Mouse (Mus musculus): ENCODE data around the gene Gm28051. TPM values are rescaled to one million over a fixed set of nuclear protein-coding genes. Genes with fewer than 3 reads are reported as not detected.
A peak's percentile ranks its signal among the peaks of the same experiment; 100 is the strongest.

Gm28051 gene
- total and polyA plus RNA-seq, 3 experiments: not detected

GRCm38 (mm10) chr12:102757055-102757688, 393 bp downstream of the Gm28051 start:
- Histone ChIP-seq H3K4me3 (replicated peaks in 1 of 3; ENCODE audit: low read depth in 2 of 3, low read length in 2 of 3, poor library complexity in 1 of 3) (peak overlapping the region; percentile 68 to 92 (median 84)), H3K27ac (ENCODE audit: insufficient read depth, low read depth) (peak overlapping the region; percentile 23; the same call in 1 of the 2 replicates), H3K79me2 (replicated peaks; ENCODE audit: control insufficient read depth, extremely low read depth, insufficient read depth, poor library complexity, severe bottlenecking) (peaks cover 74% of the 10 kb centered on the region), H3K36me3 (replicated peaks in 1 of 2; ENCODE audit: control insufficient read depth in 1 of 2, insufficient read depth in 1 of 2, low read length in 1 of 2) (peaks cover 3 to 31% of the 10 kb centered on the region in 2 experiments), H3K4me2 (ENCODE audit: insufficient read depth, low read depth, poor library complexity, severe bottlenecking) (peak overlapping the region; percentile 70), H3K27me3 (replicated peaks) (no peaks in the 10 kb centered on the region), H3K9me3 (replicated peaks; ENCODE audit: low read length) (no peaks in the 10 kb centered on the region), H3K4me1 (ENCODE audit: control insufficient read depth in 1 of 2, insufficient read depth in 2 of 2) (peaks cover 4 to 46% of the 10 kb centered on the region in 2 experiments; a peak in 3 of 4 replicates), H3K9ac (ENCODE audit: insufficient read depth, low read depth) (peak overlapping the region; percentile 51; the same call in 1 of the 2 replicates)
- DNase-seq (ENCODE audit: extremely low read depth): no peak
- in situ Hi-C loops (cut with MboI; ENCODE audit: low pct_ligation_motif_present, low pct_unique_long_range_greater_than_20kb, low sequenced_read_pairs): no loop called here
- TF ChIP-seq RCOR1 (conservative IDR thresholded peaks at IDR 0.05; ENCODE audit: low read depth, low read length) (no peak), UBTF (IDR thresholded peaks at IDR 0.05; ENCODE audit: low read depth, low read length) (peak; percentile 32; the same call in 1 of the 2 replicates), MAX (IDR thresholded peaks at IDR 0.05; ENCODE audit: low read length) (peak; percentile 78), MXI1 (IDR thresholded peaks at IDR 0.05; ENCODE audit: low read depth, low read length) (peak; percentile 52)
- dilution Hi-C loops (cut with MboI; ENCODE audit: extremely low pct_ligation_motif_present, extremely low pct_unique_long_range_greater_than_20kb, low sequenced_read_pairs): no loop called here

- Histone ChIP-seq H3K36me3 (replicated peaks in 1 of 2; ENCODE audit: control insufficient read depth in 1 of 2, insufficient read depth in 1 of 2, low read length in 1 of 2) (peaks cover 3 to 31% of the 10 kb centered on the region in 2 experiments), H3K4me1 (ENCODE audit: control insufficient read depth in 1 of 2, insufficient read depth in 2 of 2) (peaks cover 4 to 39% of the 10 kb centered on the region in 2 experiments; a peak in 3 of 4 replicates), H3K27me3 (replicated peaks) (no peaks in the 10 kb centered on the region), H3K9me3 (replicated peaks; ENCODE audit: low read length) (no peaks in the 10 kb centered on the region), H3K9ac (ENCODE audit: insufficient read depth, low read depth) (0 out of 2 replicates have a peak overlapping the region, but pooled peaks have one; percentile 51), H3K4me3 (replicated peaks in 1 of 3; ENCODE audit: low read depth in 2 of 3, low read length in 2 of 3, poor library complexity in 1 of 3) (peak overlapping the region in 2 of 3 experiments; percentile 68 to 84), H3K27ac (ENCODE audit: insufficient read depth, low read depth) (no peak overlapping the region), H3K79me2 (replicated peaks; ENCODE audit: control insufficient read depth, extremely low read depth, insufficient read depth, poor library complexity, severe bottlenecking) (peaks cover 79% of the 10 kb centered on the region), H3K4me2 (ENCODE audit: insufficient read depth, low read depth, poor library complexity, severe bottlenecking) (peak overlapping the region; percentile 70; the same call in 1 of the 2 replicates)
- TF ChIP-seq CTCF (conservative IDR thresholded peaks at IDR 0.05 in 1 of 2, IDR thresholded peaks at IDR 0.05 in 1 of 2; ENCODE audit: low read depth in 2 of 2, low read length in 2 of 2) (peak in 1 of 2 experiments; percentile 44; a peak in 2 of 4 replicates), ZKSCAN1 (IDR thresholded peaks at IDR 0.05; ENCODE audit: borderline replicate concordance, low read depth, low read length) (no peak)
- in situ Hi-C loops (cut with MboI; ENCODE audit: low pct_ligation_motif_present, low pct_unique_long_range_greater_than_20kb, low sequenced_read_pairs): no loop called here
- dilution Hi-C loops (cut with MboI; ENCODE audit: extremely low pct_ligation_motif_present, extremely low pct_unique_long_range_greater_than_20kb, low sequenced_read_pairs): no loop called here
- DNase-seq (ENCODE audit: extremely low read depth): peak; percentile 65
Measured at GRCm38 (mm10) chr12:102756304-102756703, 1.3 kb downstream of the Gm28051 start.

GRCm38 (mm10) chr12:102748256-102748655, 9.3 kb downstream of the Gm28051 start:
- in situ Hi-C loops (cut with MboI; ENCODE audit: low pct_ligation_motif_present, low pct_unique_long_range_greater_than_20kb, low sequenced_read_pairs): loop anchor here (10.0 kb wide), 1 partner anchor 317 kb away; no protein-coding TSS in a partner anchor
- H3K79me2 ChIP-seq (replicated peaks; ENCODE audit: control insufficient read depth, extremely low read depth, insufficient read depth, poor library complexity, severe bottlenecking): peaks cover 62% of the 10 kb centered on the region
- no peak overlapping the region for H3K27ac ChIP-seq (ENCODE audit: insufficient read depth, low read depth)
- peaks cover 7 to 47% of the 10 kb centered on the region in 2 experiments for H3K36me3 ChIP-seq (replicated peaks in 1 of 2; ENCODE audit: control insufficient read depth in 1 of 2, insufficient read depth in 1 of 2, low read length in 1 of 2)
- no peaks in the 10 kb centered on the region for H3K9me3 ChIP-seq (replicated peaks; ENCODE audit: low read length)
- H3K27me3 ChIP-seq (replicated peaks): no peaks in the 10 kb centered on the region
- dilution Hi-C loops (cut with MboI; ENCODE audit: extremely low pct_ligation_motif_present, extremely low pct_unique_long_range_greater_than_20kb, low sequenced_read_pairs): no loop called here
- TF ChIP-seq KAT2A (IDR thresholded peaks at IDR 0.05; ENCODE audit: insufficient replicate concordance, low read length) (no peak), HCFC1 (IDR thresholded peaks at IDR 0.05; ENCODE audit: low read depth, low read length) (no peak), SMC3 (IDR thresholded peaks at IDR 0.05; ENCODE audit: low read depth, low read length) (no peak), MEF2A (IDR thresholded peaks at IDR 0.05; ENCODE audit: borderline replicate concordance, low read depth, low read length) (no peak), CTCF (conservative IDR thresholded peaks at IDR 0.05 in 1 of 2, IDR thresholded peaks at IDR 0.05 in 1 of 2; ENCODE audit: low read depth in 2 of 2, low read length in 2 of 2) (no peak), IRF4 (IDR thresholded peaks at IDR 0.05; ENCODE audit: low read depth, low read length) (no peak), UBTF (IDR thresholded peaks at IDR 0.05; ENCODE audit: low read depth, low read length) (no peak), POLR2A (IDR thresholded peaks at IDR 0.05; ENCODE audit: low read depth, low read length) (no peak)
- H3K4me2 ChIP-seq (ENCODE audit: insufficient read depth, low read depth, poor library complexity, severe bottlenecking): no peak overlapping the region
- DNase-seq (ENCODE audit: extremely low read depth): no peak
- H3K4me3 ChIP-seq (replicated peaks in 1 of 3; ENCODE audit: low read depth in 2 of 3, low read length in 2 of 3, poor library complexity in 1 of 3): no peak overlapping the region
- H3K4me1 ChIP-seq (ENCODE audit: control insufficient read depth in 1 of 2, insufficient read depth in 2 of 2): peaks cover 0 to 22% of the 10 kb centered on the region in 2 experiments; a peak in 2 of 4 replicates
- H3K9ac ChIP-seq (ENCODE audit: insufficient read depth, low read depth): no peak overlapping the region
